Mouse (Mus musculus): ENCODE measurements around the gene Zdhhc19.

DNA sequence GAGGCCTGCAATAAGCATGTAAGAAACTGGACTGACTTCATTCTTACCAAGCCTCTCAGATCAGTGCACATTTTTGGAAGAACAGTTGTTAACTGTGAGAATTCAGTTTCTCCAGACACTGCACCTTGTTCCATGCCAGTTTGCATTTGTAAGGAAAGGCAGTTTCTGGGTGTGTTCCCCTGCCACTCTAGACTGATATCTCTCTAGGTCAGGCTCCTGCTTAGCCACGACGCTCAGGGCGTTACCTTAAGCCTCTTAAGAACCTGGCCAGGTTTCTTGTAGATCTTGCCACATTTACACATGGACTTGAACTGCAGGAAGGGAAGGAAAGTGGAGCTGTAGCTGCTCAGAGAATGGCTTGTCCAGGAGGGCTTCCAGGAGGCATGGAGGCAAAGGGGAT is 46.4 kb upstream of the Zdhhc19 start:
- TF ChIP-seq CTCF (IDR thresholded peaks at IDR 0.05) (no peak), EP300 (IDR thresholded peaks at IDR 0.05; ENCODE audit: insufficient read depth, low read depth, low read length) (no peak)
